Mouse (Mus musculus) hindbrain, embryonic 12.5 days (tissue): ENCODE measurements around the gene Klk13. TPM values are rescaled to one million over a fixed set of nuclear protein-coding genes. Genes with fewer than 3 reads are reported as not detected.
A peak's percentile ranks its signal among the peaks of the same experiment; 100 is the strongest.

Experiments
- ATAC-seq: fragments of 200-750 bp; cut with Nextera tagmentation; 2 replicates; pipeline ENCODE4 v1.8.0; 2017; ENCODE audit warnings: moderate TSS enrichment; ENCODE audit not compliant: low FRiP score
- H3K27ac ChIP-seq: fragments of 300-500 bp; sonication (generic); 2 replicates; pipeline ENCODE4 v1.5.1; 2016; ENCODE audit warnings: mild to moderate bottlenecking
- H3K27me3 ChIP-seq: fragments of 300-500 bp; sonication (generic); 2 replicates; pipeline ENCODE4 v1.6.1; 2016; ENCODE audit warnings: mild to moderate bottlenecking
- H3K36me3 ChIP-seq: fragments of 300-500 bp; sonication (generic); 2 replicates; pipeline ENCODE4 v1.6.1; 2016; ENCODE audit warnings: mild to moderate bottlenecking
- H3K4me1 ChIP-seq: fragments of 300-500 bp; sonication (generic); 2 replicates; pipeline ENCODE4 v1.6.1; 2016
- H3K4me2 ChIP-seq: fragments of 300-500 bp; sonication (generic); replicated peaks from 2 replicates; pipeline ENCODE4 v1.6.1; 2016; ENCODE audit warnings: mild to moderate bottlenecking
- H3K4me3 ChIP-seq: fragments of 300-500 bp; sonication (generic); 2 replicates; pipeline ENCODE4 v1.5.1; 2016; ENCODE audit warnings: mild to moderate bottlenecking
- H3K9ac ChIP-seq: fragments of 300-500 bp; sonication (generic); 2 replicates; pipeline ENCODE4 v1.6.1; 2016; ENCODE audit warnings: mild to moderate bottlenecking, moderate library complexity
- H3K9me3 ChIP-seq: fragments of 300-500 bp; sonication (generic); replicated peaks from 2 replicates; pipeline ENCODE4 v1.6.1; 2016; ENCODE audit warnings: mild to moderate bottlenecking
- WGBS: fragments of 180-500 bp; shearing (Covaris S2); methylation state at CpG from one replicate; pipeline ENCODE4 v1.1.7; 2016; 5-methylcytosine and 5-hydroxymethylcytosine counted together
- polyA plus RNA-seq: library from polyadenylated mRNA; unstranded; fragments of >200 nt; fragmentation: Nextera tagmentation; extraction: Ambion mirVana; gene quantifications from 2 replicates; pipeline ENCODE4 v1.2.1, GENCODE M21; 2016

Klk13 gene
- polyA plus RNA-seq, 1 experiment from 2014 or later = not detected

GRCm38 (mm10) chr7:43690118-43690517, 22.2 kb upstream of the Klk13 start, which contains the start of gene Klk14:
Klk14 (plus strand) TSS chr7:43690418.
- no peak within 1 kb of the TSS for H3K4me3 ChIP-seq
- no peaks in the 10 kb centered on the region for H3K9me3 ChIP-seq
- no peak within 1 kb of the TSS for H3K4me2 ChIP-seq
- H3K36me3 ChIP-seq = no peaks in the 10 kb centered on the region
- no peak within 1 kb of the TSS for H3K27ac ChIP-seq
- no peaks in the 10 kb centered on the region for H3K27me3 ChIP-seq
- ATAC-seq = no peak
- no peak within 1 kb of the TSS for H3K9ac ChIP-seq
- H3K4me1 ChIP-seq = no peaks in the 10 kb centered on the region

- Histone ChIP-seq H3K4me1 (peaks cover 7% of the 10 kb centered on the region), H3K27me3 (peaks cover 6% of the 10 kb centered on the region; the same call in 1 of the 2 replicates), H3K4me3 (no peak overlapping the region), H3K27ac (no peak overlapping the region), H3K36me3 (no peaks in the 10 kb centered on the region), H3K9ac (no peak overlapping the region), H3K9me3 (no peaks in the 10 kb centered on the region), H3K4me2 (no peak overlapping the region)
- no peak for ATAC-seq
- WGBS = 92% methylated on average over 3 of the region's 3 CpGs
Observed at GRCm38 (mm10) chr7:43710031-43710430, 2.3 kb upstream of the Klk13 start.

- WGBS = 4% methylated on average over 9 of the region's 9 CpGs
- Histone ChIP-seq H3K27me3 (peaks cover 6% of the 10 kb centered on the region; the same call in 1 of the 2 replicates), H3K4me2 (peak overlapping the region; percentile 22), H3K9me3 (no peaks in the 10 kb centered on the region), H3K9ac (no peak overlapping the region), H3K36me3 (no peaks in the 10 kb centered on the region), H3K27ac (no peak overlapping the region), H3K4me3 (no peak overlapping the region), H3K4me1 (peaks cover 7% of the 10 kb centered on the region)
- ATAC-seq = no peak
Observed at GRCm38 (mm10) chr7:43712917-43713316, 550 bp downstream of the Klk13 start.

- 4% methylated on average over 19 of the region's 19 CpGs for WGBS
- Histone ChIP-seq H3K4me1 (peaks cover 7% of the 10 kb centered on the region), H3K9me3 (no peaks in the 10 kb centered on the region), H3K27me3 (peaks cover 6% of the 10 kb centered on the region; the same call in 1 of the 2 replicates), H3K27ac (no peak overlapping the region), H3K36me3 (no peaks in the 10 kb centered on the region), H3K4me3 (no peak overlapping the region), H3K4me2 (no peak overlapping the region; the same call in 1 of the 2 replicates), H3K9ac (no peak overlapping the region)
- no peak for ATAC-seq
Observed at GRCm38 (mm10) chr7:43713741-43714351, 1.5 kb downstream of the Klk13 start.

- no peaks in the 10 kb centered on the region for H3K9me3 ChIP-seq
- no peaks in the 10 kb centered on the region for H3K36me3 ChIP-seq
- H3K9ac ChIP-seq = no peak overlapping the region
- 63% methylated on average over 1 of the region's 1 CpGs for WGBS
- no peak overlapping the region for H3K4me2 ChIP-seq
- H3K4me3 ChIP-seq = no peak overlapping the region
- H3K27me3 ChIP-seq = no peaks in the 10 kb centered on the region
- no peak overlapping the region for H3K27ac ChIP-seq
- no peak for ATAC-seq
- H3K4me1 ChIP-seq = no peaks in the 10 kb centered on the region
Observed at GRCm38 (mm10) chr7:43747788-43748187, 35.4 kb downstream of the Klk13 start.

GRCm38 (mm10) chr7:43752806-43753205, 40.4 kb downstream of the Klk13 start:
- no peak for ATAC-seq
- no peaks in the 10 kb centered on the region for H3K27me3 ChIP-seq
- no peak overlapping the region for H3K27ac ChIP-seq
- no peaks in the 10 kb centered on the region for H3K4me1 ChIP-seq
- WGBS = 77% methylated on average over 2 of the region's 2 CpGs
- no peaks in the 10 kb centered on the region for H3K36me3 ChIP-seq
- H3K4me2 ChIP-seq = no peak overlapping the region
- no peak overlapping the region for H3K9ac ChIP-seq
- H3K4me3 ChIP-seq = no peak overlapping the region
- no peaks in the 10 kb centered on the region for H3K9me3 ChIP-seq

GRCm38 (mm10) chr7:43766484-43766883, 54.1 kb downstream of the Klk13 start:
- no peak for ATAC-seq

GRCm38 (mm10) chr7:43768597-43768996, 56.2 kb downstream of the Klk13 start, which contains the start of gene Klk12:
Klk12 (plus strand) TSS chr7:43768897.
- H3K9me3 ChIP-seq = no peaks in the 10 kb centered on the region
- ATAC-seq = no peak
- 76% methylated on average over 4 of the region's 4 CpGs for WGBS
- H3K9ac ChIP-seq = no peak within 1 kb of the TSS
- H3K4me1 ChIP-seq = no peaks in the 10 kb centered on the region
- no peak within 1 kb of the TSS for H3K27ac ChIP-seq
- H3K4me2 ChIP-seq = no peak within 1 kb of the TSS
- H3K36me3 ChIP-seq = no peaks in the 10 kb centered on the region
- H3K27me3 ChIP-seq = no peaks in the 10 kb centered on the region
- H3K4me3 ChIP-seq = no peak within 1 kb of the TSS

More at GRCm38 (mm10) chr7:43766484-43766883, 54.1 kb downstream of the Klk13 start:
- 57% methylated on average over 8 of the region's 8 CpGs for WGBS
- Histone ChIP-seq H3K4me1 (no peaks in the 10 kb centered on the region), H3K36me3 (no peaks in the 10 kb centered on the region), H3K27me3 (no peaks in the 10 kb centered on the region), H3K4me2 (no peak overlapping the region), H3K9me3 (no peaks in the 10 kb centered on the region), H3K9ac (no peak overlapping the region), H3K27ac (no peak overlapping the region), H3K4me3 (no peak overlapping the region)

GRCm38 (mm10) chr7:43769636-43770035, 57.3 kb downstream of the Klk13 start:
- H3K9me3 ChIP-seq = no peaks in the 10 kb centered on the region
- no peak overlapping the region for H3K4me3 ChIP-seq
- no peaks in the 10 kb centered on the region for H3K4me1 ChIP-seq
- ATAC-seq = no peak
- WGBS = 89% methylated on average over 8 of the region's 8 CpGs
- H3K27ac ChIP-seq = no peak overlapping the region
- H3K27me3 ChIP-seq = no peaks in the 10 kb centered on the region
- H3K36me3 ChIP-seq = no peaks in the 10 kb centered on the region
- no peak overlapping the region for H3K9ac ChIP-seq
- H3K4me2 ChIP-seq = no peak overlapping the region

- no peak overlapping the region for H3K4me3 ChIP-seq
- no peaks in the 10 kb centered on the region for H3K36me3 ChIP-seq
- no peak overlapping the region for H3K9ac ChIP-seq
- no peaks in the 10 kb centered on the region for H3K27me3 ChIP-seq
- H3K27ac ChIP-seq = no peak overlapping the region
- no peak overlapping the region for H3K4me2 ChIP-seq
- H3K9me3 ChIP-seq = no peaks in the 10 kb centered on the region
- 95% methylated on average over 10 of the region's 10 CpGs for WGBS
- H3K4me1 ChIP-seq = no peaks in the 10 kb centered on the region
- no peak for ATAC-seq
Observed at GRCm38 (mm10) chr7:43770701-43771100, 58.3 kb downstream of the Klk13 start.

- Histone ChIP-seq H3K9ac (no peak overlapping the region), H3K9me3 (no peaks in the 10 kb centered on the region), H3K27me3 (no peaks in the 10 kb centered on the region), H3K4me2 (no peak overlapping the region), H3K4me1 (no peaks in the 10 kb centered on the region), H3K36me3 (no peaks in the 10 kb centered on the region), H3K4me3 (no peak overlapping the region), H3K27ac (no peak overlapping the region)
- no peak for ATAC-seq
- 94% methylated on average over 6 of the region's 6 CpGs for WGBS
Observed at GRCm38 (mm10) chr7:43771916-43772315, 59.5 kb downstream of the Klk13 start.

- H3K4me1 ChIP-seq = no peaks in the 10 kb centered on the region
- WGBS = 88% methylated on average over 3 of the region's 3 CpGs
- no peak overlapping the region for H3K4me3 ChIP-seq
- no peaks in the 10 kb centered on the region for H3K9me3 ChIP-seq
- no peaks in the 10 kb centered on the region for H3K36me3 ChIP-seq
- no peak overlapping the region for H3K4me2 ChIP-seq
- no peak for ATAC-seq
- H3K27me3 ChIP-seq = no peaks in the 10 kb centered on the region
- no peak overlapping the region for H3K9ac ChIP-seq
- H3K27ac ChIP-seq = no peak overlapping the region
Observed at GRCm38 (mm10) chr7:43772901-43773300, 60.5 kb downstream of the Klk13 start.

- Histone ChIP-seq H3K9ac (no peak within 1 kb of the TSS), H3K36me3 (no peaks in the 10 kb centered on the region), H3K27ac (no peak within 1 kb of the TSS), H3K4me2 (no peak within 1 kb of the TSS), H3K27me3 (no peaks in the 10 kb centered on the region), H3K4me1 (no peaks in the 10 kb centered on the region), H3K4me3 (no peak within 1 kb of the TSS), H3K9me3 (no peaks in the 10 kb centered on the region)
- WGBS = 90% methylated on average over 5 of the region's 5 CpGs
- ATAC-seq = no peak
Observed at GRCm38 (mm10) chr7:43774364-43774763, 62.0 kb downstream of the Klk13 start, which contains the start of gene Klk11. Klk11 (plus strand) TSS chr7:43774604.
